Mouse (Mus musculus): ENCODE results near the gene Itgbl1.

DNA sequence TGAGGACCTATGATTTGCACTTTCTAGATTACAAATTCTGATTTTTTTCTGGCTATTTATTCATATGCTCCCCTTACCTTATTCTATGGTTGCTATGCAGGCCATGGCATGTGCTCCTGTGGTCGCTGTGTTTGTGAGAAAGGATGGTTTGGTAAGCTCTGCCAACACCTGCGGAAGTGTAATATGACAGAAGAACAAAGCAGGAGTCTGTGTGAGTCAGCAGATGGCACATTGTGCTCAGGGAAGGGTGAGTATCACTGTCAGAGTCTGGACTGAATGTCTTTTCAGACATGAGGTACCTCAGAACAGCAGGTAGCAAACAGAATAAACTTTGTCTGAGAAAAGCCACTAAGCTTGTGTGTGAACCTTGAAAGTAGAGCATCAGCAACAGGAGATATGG, 306.8 kb downstream of the Itgbl1 start:
- no peak for TF ChIP-seq CTCF (IDR thresholded peaks at IDR 0.05; ENCODE audit: borderline replicate concordance, extremely low read depth, insufficient read depth, insufficient read length)
- TF ChIP-seq POLR2A (IDR thresholded peaks at IDR 0.05; ENCODE audit: borderline replicate concordance, extremely low read depth, insufficient read depth, insufficient read length, poor library complexity, severe bottlenecking): no peak

All from brain, embryonic 14.5 days (tissue).